Mouse (Mus musculus): Measurements from ENCODE around the gene Naxd. TPM values are rescaled to one million over a fixed set of nuclear protein-coding genes. Genes with fewer than 3 reads are reported as not detected.

Naxd gene
- total and polyA plus RNA-seq, 3 experiments: 31.2 to 56.9 (median 32.7) TPM

- no peaks in the 10 kb centered on the region for H3K27me3 ChIP-seq (ENCODE audit: control insufficient read depth, insufficient read depth, low read length)
- no peak overlapping the region; the same call in 1 of the 2 replicates for H3K27ac ChIP-seq
- intact Hi-C loops (cut with DNase I): loop anchor here (10.0 kb wide), 1 partner anchor 252 kb away; the partner anchor contains the start of gene 1700016D06Rik
Observed at GRCm38 (mm10) chr8:11452559-11452958, 44.7 kb upstream of the Naxd start.

GRCm38 (mm10) chr8:11452974-11453373, 44.3 kb upstream of the Naxd start:
- Histone ChIP-seq H3K79me2 (replicated peaks; ENCODE audit: control insufficient read depth, insufficient read depth, low read length) (no peaks in the 10 kb centered on the region), H3K4me3 (no peak overlapping the region), H3K9ac (ENCODE audit: low read depth, low read length) (peak overlapping the region; percentile 13; the same call in 1 of the 2 replicates), H3K27me3 (ENCODE audit: control insufficient read depth, insufficient read depth, low read length) (no peaks in the 10 kb centered on the region), H3K27ac (no peak overlapping the region), H3K4me1 (ENCODE audit: control insufficient read depth, insufficient read depth, low read length) (peaks cover 12% of the 10 kb centered on the region), H3K36me3 (ENCODE audit: control insufficient read depth, insufficient read depth, low read length) (no peaks in the 10 kb centered on the region; the same call in 1 of the 2 replicates)
- no peak for DNase-seq
- 56% methylated on average over 4 of the region's 4 CpGs for WGBS
- intact Hi-C loops (cut with DNase I): loop anchor here (10.0 kb wide), 1 partner anchor 252 kb away; the partner anchor contains the start of gene 1700016D06Rik
- TF ChIP-seq CTCF (IDR thresholded peaks at IDR 0.05): no peak
- no peak for TF ChIP-seq EP300 (IDR thresholded peaks at IDR 0.05; ENCODE audit: insufficient read depth, low read depth, low read length)
- no peak for TF ChIP-seq POLR2A (IDR thresholded peaks at IDR 0.05; ENCODE audit: insufficient read depth, low read depth, low read length)

More at GRCm38 (mm10) chr8:11452559-11452958, 44.7 kb upstream of the Naxd start:
- no peak for DNase-seq
- WGBS: 62% methylated on average over 3 of the region's 3 CpGs
- no peaks in the 10 kb centered on the region; the same call in 1 of the 2 replicates for H3K36me3 ChIP-seq (ENCODE audit: control insufficient read depth, insufficient read depth, low read length)
- no peak overlapping the region for H3K4me3 ChIP-seq
- no peak for TF ChIP-seq POLR2A (IDR thresholded peaks at IDR 0.05; ENCODE audit: insufficient read depth, low read depth, low read length)
- no peak for TF ChIP-seq CTCF (IDR thresholded peaks at IDR 0.05)
- TF ChIP-seq EP300 (IDR thresholded peaks at IDR 0.05; ENCODE audit: insufficient read depth, low read depth, low read length): no peak
- no peaks in the 10 kb centered on the region for H3K79me2 ChIP-seq (replicated peaks; ENCODE audit: control insufficient read depth, insufficient read depth, low read length)
- peak overlapping the region; percentile 13; the same call in 1 of the 2 replicates for H3K9ac ChIP-seq (ENCODE audit: low read depth, low read length)
- H3K4me1 ChIP-seq (ENCODE audit: control insufficient read depth, insufficient read depth, low read length): peaks cover 10% of the 10 kb centered on the region

GRCm38 (mm10) chr8:11454228-11454627, 43.1 kb upstream of the Naxd start:
- Histone ChIP-seq H3K9ac (ENCODE audit: low read depth, low read length) (no peak overlapping the region), H3K36me3 (ENCODE audit: control insufficient read depth, insufficient read depth, low read length) (no peaks in the 10 kb centered on the region; the same call in none of the 2 replicates), H3K4me3 (no peak overlapping the region), H3K27ac (no peak overlapping the region), H3K27me3 (ENCODE audit: control insufficient read depth, insufficient read depth, low read length) (no peaks in the 10 kb centered on the region), H3K4me1 (ENCODE audit: control insufficient read depth, insufficient read depth, low read length) (peaks cover 16% of the 10 kb centered on the region), H3K79me2 (replicated peaks; ENCODE audit: control insufficient read depth, insufficient read depth, low read length) (no peaks in the 10 kb centered on the region)
- intact Hi-C loops (cut with DNase I): loop anchor here (10.0 kb wide), 1 partner anchor 251 kb away; the partner anchor contains the start of gene 1700016D06Rik
- no peak for TF ChIP-seq CTCF (IDR thresholded peaks at IDR 0.05)
- TF ChIP-seq POLR2A (IDR thresholded peaks at IDR 0.05; ENCODE audit: insufficient read depth, low read depth, low read length): no peak
- no peak for TF ChIP-seq EP300 (IDR thresholded peaks at IDR 0.05; ENCODE audit: insufficient read depth, low read depth, low read length)
- 77% methylated on average over 12 of the region's 12 CpGs for WGBS
- no peak for DNase-seq

GRCm38 (mm10) chr8:11457278-11457677, 40.0 kb upstream of the Naxd start:
- DNase-seq: no peak
- 61% methylated on average over 3 of the region's 3 CpGs for WGBS
- TF ChIP-seq POLR2A (IDR thresholded peaks at IDR 0.05; ENCODE audit: insufficient read depth, low read depth, low read length) (no peak), EP300 (IDR thresholded peaks at IDR 0.05; ENCODE audit: insufficient read depth, low read depth, low read length) (no peak), CTCF (IDR thresholded peaks at IDR 0.05) (no peak)
- H3K36me3 ChIP-seq (ENCODE audit: control insufficient read depth, insufficient read depth, low read length): no peaks in the 10 kb centered on the region; the same call in none of the 2 replicates
- H3K27ac ChIP-seq: peak overlapping the region; percentile 62
- intact Hi-C loops (cut with DNase I): loop anchor here (10.0 kb wide), 1 partner anchor 248 kb away; the partner anchor contains the start of gene 1700016D06Rik
- no peaks in the 10 kb centered on the region for H3K27me3 ChIP-seq (ENCODE audit: control insufficient read depth, insufficient read depth, low read length)
- H3K79me2 ChIP-seq (replicated peaks; ENCODE audit: control insufficient read depth, insufficient read depth, low read length): no peaks in the 10 kb centered on the region
- no peak overlapping the region for H3K9ac ChIP-seq (ENCODE audit: low read depth, low read length)
- H3K4me3 ChIP-seq: no peak overlapping the region
- H3K4me1 ChIP-seq (ENCODE audit: control insufficient read depth, insufficient read depth, low read length): peaks cover 9% of the 10 kb centered on the region

GRCm38 (mm10) chr8:11457981-11458836, 39.1 kb upstream of the Naxd start:
- peak overlapping the region; percentile 19; the same call in 1 of the 2 replicates for H3K9ac ChIP-seq (ENCODE audit: low read depth, low read length)
- H3K4me3 ChIP-seq: no peak overlapping the region
- H3K79me2 ChIP-seq (replicated peaks; ENCODE audit: control insufficient read depth, insufficient read depth, low read length): no peaks in the 10 kb centered on the region
- WGBS: 19% methylated on average over 12 of the region's 12 CpGs
- no peaks in the 10 kb centered on the region; the same call in 1 of the 2 replicates for H3K36me3 ChIP-seq (ENCODE audit: control insufficient read depth, insufficient read depth, low read length)
- no peaks in the 10 kb centered on the region for H3K27me3 ChIP-seq (ENCODE audit: control insufficient read depth, insufficient read depth, low read length)
- TF ChIP-seq CTCF (IDR thresholded peaks at IDR 0.05) (no peak), EP300 (IDR thresholded peaks at IDR 0.05; ENCODE audit: insufficient read depth, low read depth, low read length) (no peak), POLR2A (IDR thresholded peaks at IDR 0.05; ENCODE audit: insufficient read depth, low read depth, low read length) (no peak)
- intact Hi-C loops (cut with DNase I): loop anchor here (10.0 kb wide), 1 partner anchor 247 kb away; the partner anchor contains the start of gene 1700016D06Rik
- peak overlapping the region; percentile 62 for H3K27ac ChIP-seq
- DNase-seq: no peak
- H3K4me1 ChIP-seq (ENCODE audit: control insufficient read depth, insufficient read depth, low read length): peaks cover 6% of the 10 kb centered on the region
